Mouse (Mus musculus) embryonic fibroblast, embryonic 13.5 days (primary cell): ENCODE results near the gene Spcs2.

ENCODE experiments used
- CTCF ChIP-seq: IDR thresholded peaks from 2 replicates; pipeline ENCODE4 v1.5.1; 2011; ENCODE audit warnings: mild to moderate bottlenecking, control low read depth, low read length, moderate library complexity, borderline replicate concordance; ENCODE audit not compliant: insufficient read depth
- POLR2A ChIP-seq: IDR thresholded peaks from 2 replicates; pipeline ENCODE4 v1.6.1; 2011; ENCODE audit warnings: low read depth, mild to moderate bottlenecking, control low read depth, low read length, moderate library complexity

- TF ChIP-seq CTCF (no peak), POLR2A (no peak)
These were observed 47.8 kb upstream of the Spcs2 start for GRCm38 (mm10) chr7:99911038-99911437.
